Mouse (Mus musculus): ENCODE measurements around the gene Rnf2. TPM values are rescaled to one million over a fixed set of nuclear protein-coding genes. Genes with fewer than 3 reads are reported as not detected.

Gene Rnf2
- total and polyA plus RNA-seq, 3 experiments: 53.4 to 134 (median 53.7) TPM

- no peak overlapping the region for H3K9ac ChIP-seq (ENCODE audit: insufficient read depth, low read depth)
- H3K9me3 ChIP-seq (replicated peaks; ENCODE audit: low read length): no peaks in the 10 kb centered on the region
- TF ChIP-seq POLR2AphosphoS2 (IDR thresholded peaks at IDR 0.05; ENCODE audit: low read depth, low read length): no peak
- no peak for TF ChIP-seq USF1 (IDR thresholded peaks at IDR 0.05; ENCODE audit: low read depth, low read length)
- no peak for TF ChIP-seq JUND (conservative IDR thresholded peaks at IDR 0.05; ENCODE audit: low read depth, low read length)
- no peaks in the 10 kb centered on the region for H3K4me1 ChIP-seq (ENCODE audit: control insufficient read depth in 1 of 2, insufficient read depth in 2 of 2)
- no peak overlapping the region for H3K4me3 ChIP-seq (replicated peaks in 1 of 3; ENCODE audit: low read depth in 2 of 3, low read length in 2 of 3, poor library complexity in 1 of 3)
- in situ Hi-C loops (cut with MboI; ENCODE audit: low pct_ligation_motif_present, low pct_unique_long_range_greater_than_20kb, low sequenced_read_pairs) (no loop called here), dilution Hi-C loops (cut with MboI; ENCODE audit: extremely low pct_ligation_motif_present, extremely low pct_unique_long_range_greater_than_20kb, low sequenced_read_pairs) (no loop called here)
- H3K4me2 ChIP-seq (ENCODE audit: insufficient read depth, low read depth, poor library complexity, severe bottlenecking): no peak overlapping the region
- H3K79me2 ChIP-seq (replicated peaks; ENCODE audit: control insufficient read depth, extremely low read depth, insufficient read depth, poor library complexity, severe bottlenecking): no peaks in the 10 kb centered on the region
- H3K27ac ChIP-seq (ENCODE audit: insufficient read depth, low read depth): no peak overlapping the region
- DNase-seq (ENCODE audit: extremely low read depth): no peak
- no peaks in the 10 kb centered on the region for H3K27me3 ChIP-seq (replicated peaks)
- no peaks in the 10 kb centered on the region for H3K36me3 ChIP-seq (replicated peaks in 1 of 2; ENCODE audit: control insufficient read depth in 1 of 2, insufficient read depth in 1 of 2, low read length in 1 of 2)
Measured at GRCm38 (mm10) chr1:151516871-151517270, 16.1 kb upstream of the Rnf2 start.

- Histone ChIP-seq H3K4me1 (ENCODE audit: control insufficient read depth in 1 of 2, insufficient read depth in 2 of 2) (no peaks in the 10 kb centered on the region), H3K36me3 (replicated peaks in 1 of 2; ENCODE audit: control insufficient read depth in 1 of 2, insufficient read depth in 1 of 2, low read length in 1 of 2) (no peaks in the 10 kb centered on the region), H3K4me2 (ENCODE audit: insufficient read depth, low read depth, poor library complexity, severe bottlenecking) (no peak overlapping the region), H3K9ac (ENCODE audit: insufficient read depth, low read depth) (no peak overlapping the region), H3K4me3 (replicated peaks in 1 of 3; ENCODE audit: low read depth in 2 of 3, low read length in 2 of 3, poor library complexity in 1 of 3) (no peak overlapping the region), H3K79me2 (replicated peaks; ENCODE audit: control insufficient read depth, extremely low read depth, insufficient read depth, poor library complexity, severe bottlenecking) (no peaks in the 10 kb centered on the region), H3K9me3 (replicated peaks; ENCODE audit: low read length) (no peaks in the 10 kb centered on the region), H3K27ac (ENCODE audit: insufficient read depth, low read depth) (no peak overlapping the region), H3K27me3 (replicated peaks) (no peaks in the 10 kb centered on the region)
- no peak for DNase-seq (ENCODE audit: extremely low read depth)
- dilution Hi-C loops (cut with MboI; ENCODE audit: extremely low pct_ligation_motif_present, extremely low pct_unique_long_range_greater_than_20kb, low sequenced_read_pairs): no loop called here
- in situ Hi-C loops (cut with MboI; ENCODE audit: low pct_ligation_motif_present, low pct_unique_long_range_greater_than_20kb, low sequenced_read_pairs): no loop called here
- TF ChIP-seq USF2 (conservative IDR thresholded peaks at IDR 0.05; ENCODE audit: low read depth, low read length) (no peak), EP300 (IDR thresholded peaks at IDR 0.05; ENCODE audit: low read length) (no peak)
Measured at GRCm38 (mm10) chr1:151515733-151516132, 15.0 kb upstream of the Rnf2 start.

GRCm38 (mm10) chr1:151514119-151514518, 13.4 kb upstream of the Rnf2 start:
- Histone ChIP-seq H3K36me3 (replicated peaks in 1 of 2; ENCODE audit: control insufficient read depth in 1 of 2, insufficient read depth in 1 of 2, low read length in 1 of 2) (no peaks in the 10 kb centered on the region), H3K4me2 (ENCODE audit: insufficient read depth, low read depth, poor library complexity, severe bottlenecking) (no peak overlapping the region), H3K9me3 (replicated peaks; ENCODE audit: low read length) (no peaks in the 10 kb centered on the region), H3K79me2 (replicated peaks; ENCODE audit: control insufficient read depth, extremely low read depth, insufficient read depth, poor library complexity, severe bottlenecking) (no peaks in the 10 kb centered on the region), H3K4me3 (replicated peaks in 1 of 3; ENCODE audit: low read depth in 2 of 3, low read length in 2 of 3, poor library complexity in 1 of 3) (no peak overlapping the region), H3K27me3 (replicated peaks) (no peaks in the 10 kb centered on the region), H3K4me1 (ENCODE audit: control insufficient read depth in 1 of 2, insufficient read depth in 2 of 2) (no peaks in the 10 kb centered on the region), H3K9ac (ENCODE audit: insufficient read depth, low read depth) (no peak overlapping the region), H3K27ac (ENCODE audit: insufficient read depth, low read depth) (no peak overlapping the region)
- in situ Hi-C loops (cut with MboI; ENCODE audit: low pct_ligation_motif_present, low pct_unique_long_range_greater_than_20kb, low sequenced_read_pairs) (no loop called here), dilution Hi-C loops (cut with MboI; ENCODE audit: extremely low pct_ligation_motif_present, extremely low pct_unique_long_range_greater_than_20kb, low sequenced_read_pairs) (no loop called here)
- DNase-seq (ENCODE audit: extremely low read depth): no peak
- TF ChIP-seq PAX5 (IDR thresholded peaks at IDR 0.05; ENCODE audit: low read length): no peak

GRCm38 (mm10) chr1:151510811-151511210, 10.1 kb upstream of the Rnf2 start:
- dilution Hi-C loops (cut with MboI; ENCODE audit: extremely low pct_ligation_motif_present, extremely low pct_unique_long_range_greater_than_20kb, low sequenced_read_pairs) (no loop called here), in situ Hi-C loops (cut with MboI; ENCODE audit: low pct_ligation_motif_present, low pct_unique_long_range_greater_than_20kb, low sequenced_read_pairs) (no loop called here)
- H3K4me3 ChIP-seq (replicated peaks in 1 of 3; ENCODE audit: low read depth in 2 of 3, low read length in 2 of 3, poor library complexity in 1 of 3): no peak overlapping the region
- TF ChIP-seq ZKSCAN1 (IDR thresholded peaks at IDR 0.05; ENCODE audit: borderline replicate concordance, low read depth, low read length) (no peak), EP300 (IDR thresholded peaks at IDR 0.05; ENCODE audit: low read length) (no peak), ELF1 (IDR thresholded peaks at IDR 0.05; ENCODE audit: low read depth, low read length) (no peak), BHLHE40 (IDR thresholded peaks at IDR 0.05; ENCODE audit: low read depth, low read length) (no peak), MAZ (IDR thresholded peaks at IDR 0.05; ENCODE audit: low read depth, low read length) (no peak), CHD1 (IDR thresholded peaks at IDR 0.05; ENCODE audit: low read depth, low read length) (no peak), USF2 (conservative IDR thresholded peaks at IDR 0.05; ENCODE audit: low read depth, low read length) (no peak), CHD2 (IDR thresholded peaks at IDR 0.05; ENCODE audit: low read length) (no peak)
- no peaks in the 10 kb centered on the region for H3K36me3 ChIP-seq (replicated peaks in 1 of 2; ENCODE audit: control insufficient read depth in 1 of 2, insufficient read depth in 1 of 2, low read length in 1 of 2)
- H3K4me2 ChIP-seq (ENCODE audit: insufficient read depth, low read depth, poor library complexity, severe bottlenecking): no peak overlapping the region
- DNase-seq (ENCODE audit: extremely low read depth): no peak
- no peak overlapping the region for H3K27ac ChIP-seq (ENCODE audit: insufficient read depth, low read depth)
- no peaks in the 10 kb centered on the region for H3K9me3 ChIP-seq (replicated peaks; ENCODE audit: low read length)
- no peaks in the 10 kb centered on the region for H3K27me3 ChIP-seq (replicated peaks)
- no peaks in the 10 kb centered on the region for H3K4me1 ChIP-seq (ENCODE audit: control insufficient read depth in 1 of 2, insufficient read depth in 2 of 2)
- no peak overlapping the region for H3K9ac ChIP-seq (ENCODE audit: insufficient read depth, low read depth)
- no peaks in the 10 kb centered on the region for H3K79me2 ChIP-seq (replicated peaks; ENCODE audit: control insufficient read depth, extremely low read depth, insufficient read depth, poor library complexity, severe bottlenecking)

All from CH12.LX (cell line).